Mouse (Mus musculus) E14TG2a.4 (cell line): ENCODE measurements around the gene Krtap14.

Source experiments
- H3K27me3 ChIP-seq: 2 replicates; pipeline ENCODE4 v1.6.1; 2014; ENCODE audit warnings: low read length, control low read depth; ENCODE audit not compliant: insufficient read depth
- H3K36me3 ChIP-seq: 2 replicates; pipeline ENCODE4 v1.6.1; 2014; ENCODE audit warnings: low read length, control low read depth; ENCODE audit not compliant: insufficient read depth
- H3K4me1 ChIP-seq: replicated peaks from 2 replicates; pipeline ENCODE4 v1.6.1; 2014; ENCODE audit warnings: low read depth, low read length, control low read depth
- H3K4me3 ChIP-seq: replicated peaks from 2 replicates; pipeline ENCODE4 v1.5.1; 2014; ENCODE audit warnings: mild to moderate bottlenecking, low read length
- H3K9me3 ChIP-seq: 2 replicates; pipeline ENCODE4 v1.6.1; 2014; ENCODE audit warnings: low read length, control low read depth
- CTCF ChIP-seq: conservative IDR thresholded peaks from 2 replicates; pipeline ENCODE4 v1.5.1; 2014; ENCODE audit warnings: low read length
- NANOG ChIP-seq: IDR thresholded peaks from 2 replicates; pipeline ENCODE4 v1.6.1; 2014; ENCODE audit warnings: borderline replicate concordance, low read length, mixed read lengths
- POU5F1 ChIP-seq: IDR thresholded peaks from 2 replicates; pipeline ENCODE4 v1.6.1; 2014; ENCODE audit warnings: low read length, borderline replicate concordance

Gene Krtap14

GRCm38 (mm10) chr16:88820066-88820465, 5.9 kb downstream of the Krtap14 start, which contains the start of gene Krtap15:
Gene Krtap15, plus strand, starts transcription at chr16:88820215.
- Histone ChIP-seq H3K4me3 (no peak within 1 kb of the TSS), H3K9me3 (no peaks in the 10 kb centered on the region), H3K4me1 (0 out of 2 replicates have a peak, but pooled peaks cover 2% of the 10 kb centered on the region), H3K27me3 (no peaks in the 10 kb centered on the region), H3K36me3 (no peaks in the 10 kb centered on the region)
- TF ChIP-seq NANOG = no peak
- no peak for TF ChIP-seq POU5F1
- TF ChIP-seq CTCF = no peak

- peaks cover 3% of the 10 kb centered on the region; the same call in 1 of the 2 replicates for H3K9me3 ChIP-seq
- H3K4me1 ChIP-seq = no peaks in the 10 kb centered on the region
- TF ChIP-seq POU5F1 (no peak), CTCF (no peak), NANOG (no peak)
- H3K4me3 ChIP-seq = no peak within 1 kb of the TSS
- no peaks in the 10 kb centered on the region for H3K36me3 ChIP-seq
- H3K27me3 ChIP-seq = no peaks in the 10 kb centered on the region
These were observed 14.1 kb downstream of the Krtap14 start, which contains the start of gene Gm20741 for GRCm38 (mm10) chr16:88811827-88812226. Gene Gm20741, minus strand, starts transcription at chr16:88812220.

- H3K4me1 ChIP-seq = no peaks in the 10 kb centered on the region
- no peaks in the 10 kb centered on the region for H3K9me3 ChIP-seq
- no peaks in the 10 kb centered on the region for H3K36me3 ChIP-seq
- H3K27me3 ChIP-seq = no peaks in the 10 kb centered on the region
- H3K4me3 ChIP-seq = no peak overlapping the region
- TF ChIP-seq POU5F1 = no peak
- no peak for TF ChIP-seq NANOG
- TF ChIP-seq CTCF = no peak
These were observed 39.2 kb downstream of the Krtap14 start for GRCm38 (mm10) chr16:88786786-88787185.

GRCm38 (mm10) chr16:88777596-88777995, 48.3 kb downstream of the Krtap14 start, which contains the start of gene Gm5965:
Gene Gm5965, plus strand, starts transcription at chr16:88777896.
- Histone ChIP-seq H3K27me3 (no peaks in the 10 kb centered on the region), H3K9me3 (no peaks in the 10 kb centered on the region), H3K4me1 (no peaks in the 10 kb centered on the region), H3K4me3 (no peak within 1 kb of the TSS), H3K36me3 (no peaks in the 10 kb centered on the region)
- TF ChIP-seq POU5F1 = no peak
- no peak for TF ChIP-seq CTCF
- TF ChIP-seq NANOG = no peak

GRCm38 (mm10) chr16:88774106-88774505, 51.8 kb downstream of the Krtap14 start, which contains the start of gene 2310057N15Rik:
Gene 2310057N15Rik, minus strand, starts transcription at chr16:88774206.
- Histone ChIP-seq H3K9me3 (no peaks in the 10 kb centered on the region), H3K4me3 (no peak within 1 kb of the TSS), H3K36me3 (no peaks in the 10 kb centered on the region), H3K4me1 (no peaks in the 10 kb centered on the region), H3K27me3 (no peaks in the 10 kb centered on the region)
- TF ChIP-seq NANOG = no peak
